Mouse (Mus musculus): ENCODE data around the gene Atp1b1. TPM values are rescaled to one million over a fixed set of nuclear protein-coding genes. Genes with fewer than 3 reads are reported as not detected.

Gene Atp1b1
- polyA plus RNA-seq (2021; fragmentation: Nextera tagmentation) = 1,060 and 1,274 TPM in 2 replicates
- long read RNA-seq, experiment 1, transcript Atp1b1-201 (6 exons, 2,580 nt) = major isoform, 7,937 of 8,378 reads
- long read RNA-seq, experiment 1, partial matches to known transcripts = 333 of 8,378 reads
- long read RNA-seq, experiment 1, other reads (novel, unspliced or antisense) = 105 of 8,378 reads
- long read RNA-seq, experiment 2, transcript Atp1b1-201 (6 exons, 2,580 nt) = major isoform, 1,916 of 2,628 reads
- long read RNA-seq, experiment 2, partial matches to known transcripts = 171 of 2,628 reads
- long read RNA-seq, experiment 2, other reads (novel, unspliced or antisense) = 541 of 2,628 reads

GRCm38 (mm10) chr1:164458245-164458613 lies at the start of gene Atp1b1:
TSS of gene Atp1b1 (minus strand) at chr1:164458355.

Other genes starting within 250 kb of the Atp1b1 start
- 6.5 and 6.6 TPM in 2 replicates for gene Slc19a2, start 209.3 kb downstream of the Atp1b1 start, polyA plus RNA-seq (2021; fragmentation: Nextera tagmentation)
- 18.2 and 19.8 TPM in 2 replicates for gene Ccdc181, start 182.8 kb downstream of the Atp1b1 start, polyA plus RNA-seq (2021; fragmentation: Nextera tagmentation)
- gene Nme7, start 154.2 kb downstream of the Atp1b1 start, polyA plus RNA-seq (2021; fragmentation: Nextera tagmentation) = 28.9 and 52.2 TPM in 2 replicates
- gene Blzf1, start 150.9 kb downstream of the Atp1b1 start, polyA plus RNA-seq (2021; fragmentation: Nextera tagmentation) = 18.5 and 22.4 TPM in 2 replicates

Measured in left cerebral cortex, adult 6 months (tissue).